Mouse (Mus musculus) heart, embryonic 14.5 days (tissue): ENCODE data around the gene Ccdc93. TPM values are rescaled to one million over a fixed set of nuclear protein-coding genes. Genes with fewer than 3 reads are reported as not detected.

ENCODE experiments used
- ATAC-seq: fragments of 200-750 bp; cut with Nextera tagmentation; 2 replicates; pipeline ENCODE4 v1.8.0; 2017; ENCODE audit warnings: low read depth, moderate TSS enrichment; ENCODE audit not compliant: insufficient number of reproducible peaks, insufficient read depth, low FRiP score
- H3K27ac ChIP-seq, 2 experiments: fragments of 200-500 bp in 1 of 2; fragments of 300-500 bp in 1 of 2; sonication (generic) in 1 of 2; replicated peaks in 1 of 2; 2 replicates each; pipeline ENCODE4 v1.5.1; 2012 to 2014; ENCODE audit warnings: low read depth in 2 of 2, low read length in 2 of 2, control low read depth in 1 of 2, mild to moderate bottlenecking in 1 of 2, mixed read lengths in 1 of 2; ENCODE audit not compliant: control insufficient read depth in 1 of 2, insufficient read depth in 1 of 2
- H3K27me3 ChIP-seq: fragments of 300-500 bp; sonication (generic); 2 replicates; pipeline ENCODE4 v1.6.1; 2014; ENCODE audit warnings: mild to moderate bottlenecking, low read length, control low read depth; ENCODE audit not compliant: control insufficient read depth, insufficient read depth
- H3K36me3 ChIP-seq: fragments of 300-500 bp; sonication (generic); 2 replicates; pipeline ENCODE4 v1.6.1; 2014; ENCODE audit warnings: mild to moderate bottlenecking, control low read depth, low read length, mixed read lengths; ENCODE audit not compliant: control insufficient read depth, insufficient read depth
- H3K4me1 ChIP-seq, 2 experiments: fragments of 200-500 bp in 1 of 2; fragments of 300-500 bp in 1 of 2; sonication (generic) in 1 of 2; 2 replicates each; pipeline ENCODE4 v1.6.1; 2012 to 2014; ENCODE audit warnings: low read length in 2 of 2, control low read depth in 1 of 2, mixed read lengths in 1 of 2; ENCODE audit not compliant: control insufficient read depth in 2 of 2, insufficient read depth in 2 of 2
- H3K4me2 ChIP-seq: fragments of 300-500 bp; sonication (generic); 2 replicates; pipeline ENCODE4 v1.6.1; 2014; ENCODE audit warnings: mild to moderate bottlenecking, low read length
- H3K4me3 ChIP-seq, 2 experiments: fragments of 200-500 bp in 1 of 2; fragments of 300-500 bp in 1 of 2; sonication (generic) in 1 of 2; 2 replicates each; pipeline ENCODE4 v1.5.1; 2012 to 2014; ENCODE audit warnings: low read length in 2 of 2, mild to moderate bottlenecking in 2 of 2, control low read depth in 1 of 2, low read depth in 1 of 2, moderate library complexity in 1 of 2; ENCODE audit not compliant: control insufficient read depth in 1 of 2, insufficient read depth in 1 of 2
- H3K9ac ChIP-seq: fragments of 300-500 bp; sonication (generic); 2 replicates; pipeline ENCODE4 v1.6.1; 2014; ENCODE audit warnings: mild to moderate bottlenecking, low read length
- H3K9me3 ChIP-seq: fragments of 300-500 bp; sonication (generic); 2 replicates; pipeline ENCODE4 v1.6.1; 2016; ENCODE audit warnings: low read length, control low read depth; ENCODE audit not compliant: control insufficient read depth
- WGBS: fragments of 180-500 bp; shearing (Covaris S2); extraction: QIAGEN DNeasy Blood & Tissue Kit; methylation state at CpG from one replicate; pipeline ENCODE4 v1.1.7; 2014; 5-methylcytosine and 5-hydroxymethylcytosine counted together
- polyA plus RNA-seq: library from polyadenylated mRNA; unstranded; fragments of >200 nt; fragmentation: Nextera tagmentation; extraction: Ambion mirVana; gene quantifications from 2 replicates; pipeline ENCODE4 v1.2.1, GENCODE M21; 2014

Gene Ccdc93
- 6.4 and 8.2 TPM in 2 replicates for polyA plus RNA-seq

DNA sequence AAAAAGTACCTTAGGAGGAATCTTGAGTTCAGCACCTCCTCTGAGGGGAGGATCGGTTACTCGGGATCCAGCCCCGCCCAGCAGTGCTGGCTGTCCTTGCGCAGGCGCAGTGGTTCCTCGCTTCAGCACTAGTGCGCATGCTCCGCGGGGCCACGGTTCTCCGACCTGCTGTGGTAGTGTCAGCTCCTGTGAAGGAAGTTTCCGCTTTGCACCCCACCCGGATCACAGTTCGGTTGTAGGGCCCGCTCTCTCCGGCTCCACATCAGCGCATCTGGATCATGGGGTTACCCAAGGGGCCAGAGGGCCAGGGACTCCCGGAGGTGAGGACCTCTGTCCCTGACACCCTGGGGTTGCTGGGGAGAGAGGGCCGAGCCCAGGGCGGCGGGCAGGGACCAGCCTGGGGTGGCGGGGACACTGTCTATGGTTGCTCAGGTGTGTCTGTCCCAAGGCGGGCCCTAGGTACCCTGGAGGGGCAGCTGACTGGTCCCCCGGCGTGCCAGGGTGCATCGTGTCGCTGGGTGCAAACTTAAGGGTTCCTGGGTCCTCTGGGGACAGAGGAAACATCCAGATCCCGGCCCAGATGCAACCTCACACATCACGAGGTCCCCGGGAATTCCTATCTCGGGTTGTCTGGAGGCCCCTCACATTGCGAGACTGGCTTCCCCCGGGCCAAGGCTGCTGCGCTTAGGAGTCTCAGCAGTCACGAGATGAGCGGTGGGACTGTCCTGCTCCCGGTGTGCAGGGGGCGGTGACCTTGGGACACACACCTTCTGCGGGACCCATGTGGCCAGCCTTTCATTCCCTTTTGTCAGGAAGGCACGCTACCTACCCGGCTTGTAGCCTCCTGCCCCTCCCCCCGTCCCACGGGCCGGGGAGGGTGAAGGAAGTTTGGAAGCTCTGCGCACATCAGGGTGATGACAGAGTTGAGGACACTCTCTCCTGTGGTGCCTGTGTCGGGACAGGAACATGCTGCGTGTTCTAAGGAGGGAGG lies at the start of gene Ccdc93:
Gene Ccdc93, plus strand, starts transcription at position 112 of the 991 bp plus-strand sequence.
- Histone ChIP-seq H3K9me3 (no peaks in the 10 kb centered on the region), H3K4me1 (peaks cover 0 to 14% of the 10 kb centered on the region in 2 experiments; a peak in 2 of 4 replicates), H3K36me3 (peaks cover 13% of the 10 kb centered on the region), H3K4me3 (peak within 1 kb of the TSS; percentile 80 to 96), H3K27me3 (no peaks in the 10 kb centered on the region), H3K27ac (peak within 1 kb of the TSS; percentile 49 to 56), H3K4me2 (peak within 1 kb of the TSS; percentile 99), H3K9ac (peak within 1 kb of the TSS; percentile 87)
- peak; percentile 90 for ATAC-seq
- under 1% methylated on average over 47 of the region's 47 CpGs for WGBS

DNA sequence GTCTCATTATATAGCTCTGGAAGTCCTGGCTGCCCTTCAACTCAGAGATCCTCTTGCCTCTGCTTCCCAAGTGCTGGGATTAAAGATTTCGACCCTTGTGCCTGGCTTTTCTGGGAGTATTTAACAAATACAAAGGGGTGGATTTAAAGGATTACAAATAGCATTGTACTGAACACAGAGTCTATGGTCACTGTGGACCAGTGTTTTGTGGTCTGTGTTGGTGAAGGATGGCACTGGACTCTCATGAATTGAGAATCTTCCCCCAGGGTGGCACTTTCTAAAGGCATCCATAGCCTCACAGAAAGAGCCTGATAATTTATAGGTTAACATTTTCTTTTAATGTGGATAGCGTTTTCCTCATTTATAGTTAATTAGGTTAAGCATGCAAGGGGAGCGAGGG lies 49.3 kb upstream of the Ccdc93 start:
- Histone ChIP-seq H3K27ac (no peak overlapping the region), H3K4me3 (no peak overlapping the region), H3K4me1 (no peaks in the 10 kb centered on the region), H3K36me3 (no peaks in the 10 kb centered on the region), H3K4me2 (no peak overlapping the region), H3K9ac (no peak overlapping the region), H3K27me3 (no peaks in the 10 kb centered on the region), H3K9me3 (no peaks in the 10 kb centered on the region)
- WGBS, result 83% methylated on average over 3 of the region's 3 CpGs
- ATAC-seq, result no peak

DNA sequence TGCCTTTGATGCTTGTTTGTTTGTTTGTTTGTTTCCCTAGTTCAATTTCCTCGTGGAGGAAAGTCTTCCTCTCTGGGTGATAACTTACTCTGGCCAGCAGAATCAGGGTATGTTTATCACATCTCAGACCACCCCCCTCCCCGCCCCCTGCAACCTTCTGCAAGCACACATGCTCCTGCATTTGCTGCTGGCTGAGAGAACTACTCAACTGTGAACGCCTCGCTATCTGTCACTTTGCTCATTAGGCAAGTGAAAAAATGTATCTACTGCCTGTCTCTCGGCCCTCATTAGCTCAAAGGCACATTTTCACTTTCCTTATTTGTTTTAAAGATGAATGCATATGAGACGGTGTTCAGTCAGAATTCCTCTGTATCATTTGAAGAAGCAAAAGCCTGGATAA lies 42.5 kb upstream of the Ccdc93 start:
- H3K4me1 ChIP-seq, result no peaks in the 10 kb centered on the region
- no peaks in the 10 kb centered on the region for H3K36me3 ChIP-seq
- no peak overlapping the region for H3K9ac ChIP-seq
- no peak overlapping the region for H3K4me3 ChIP-seq
- no peak overlapping the region for H3K4me2 ChIP-seq
- no peak for ATAC-seq
- no peak overlapping the region for H3K27ac ChIP-seq
- H3K27me3 ChIP-seq, result no peaks in the 10 kb centered on the region
- 31% methylated on average over 6 of the region's 6 CpGs for WGBS
- no peaks in the 10 kb centered on the region for H3K9me3 ChIP-seq

DNA sequence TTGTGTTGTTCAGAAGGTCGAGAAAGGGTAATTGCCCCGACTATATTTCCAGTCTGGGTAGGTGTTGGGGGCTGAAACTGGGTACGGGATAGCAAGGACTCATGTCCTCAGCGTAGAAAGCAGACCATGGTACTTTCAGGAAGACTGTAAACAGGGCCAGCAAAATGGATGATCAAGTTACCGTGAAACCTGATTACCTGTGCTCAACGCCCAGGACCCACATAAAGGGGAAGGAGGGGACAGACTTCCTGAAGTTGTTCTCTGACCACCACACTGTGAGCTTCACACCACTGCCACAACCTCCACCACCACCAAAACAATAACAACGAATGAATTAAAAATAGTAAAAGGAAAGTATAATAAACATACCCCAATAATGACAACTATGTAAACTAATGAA lies 42.1 kb upstream of the Ccdc93 start:
- no peaks in the 10 kb centered on the region for H3K9me3 ChIP-seq
- H3K36me3 ChIP-seq, result no peaks in the 10 kb centered on the region
- H3K4me3 ChIP-seq, result no peak overlapping the region

DNA sequence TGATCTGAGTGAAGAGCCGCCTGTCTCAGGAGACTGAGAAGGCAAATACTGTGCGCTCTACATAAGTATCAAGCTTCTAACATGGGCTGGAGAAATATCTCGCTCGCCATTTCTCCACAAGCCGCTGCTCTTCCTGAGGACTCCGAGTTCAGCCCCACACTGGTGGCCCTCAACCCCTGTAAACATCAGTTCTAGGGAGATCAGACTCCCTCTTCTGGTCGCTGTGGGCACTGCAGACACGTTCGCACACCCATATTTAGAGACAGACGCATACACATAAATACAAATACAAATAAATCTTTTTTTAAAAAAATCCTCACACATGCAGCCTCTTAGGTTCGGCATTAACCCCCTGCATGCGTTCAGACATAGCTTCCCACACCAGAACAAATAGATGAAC lies 41.3 kb upstream of the Ccdc93 start:
- Histone ChIP-seq H3K9me3 (no peaks in the 10 kb centered on the region), H3K36me3 (no peaks in the 10 kb centered on the region), H3K4me2 (no peak overlapping the region), H3K4me1 (no peaks in the 10 kb centered on the region), H3K27ac (no peak overlapping the region), H3K4me3 (no peak overlapping the region), H3K27me3 (no peaks in the 10 kb centered on the region), H3K9ac (no peak overlapping the region)
- no peak for ATAC-seq
- WGBS, result 83% methylated on average over 12 of the region's 12 CpGs

More for the DNA sequence above, 42.1 kb upstream of the Ccdc93 start:
- Histone ChIP-seq H3K4me1 (no peaks in the 10 kb centered on the region), H3K27me3 (no peaks in the 10 kb centered on the region), H3K27ac (no peak overlapping the region), H3K4me2 (no peak overlapping the region), H3K9ac (no peak overlapping the region)
- no peak for ATAC-seq
- WGBS, result 64% methylated on average over 7 of the region's 7 CpGs

DNA sequence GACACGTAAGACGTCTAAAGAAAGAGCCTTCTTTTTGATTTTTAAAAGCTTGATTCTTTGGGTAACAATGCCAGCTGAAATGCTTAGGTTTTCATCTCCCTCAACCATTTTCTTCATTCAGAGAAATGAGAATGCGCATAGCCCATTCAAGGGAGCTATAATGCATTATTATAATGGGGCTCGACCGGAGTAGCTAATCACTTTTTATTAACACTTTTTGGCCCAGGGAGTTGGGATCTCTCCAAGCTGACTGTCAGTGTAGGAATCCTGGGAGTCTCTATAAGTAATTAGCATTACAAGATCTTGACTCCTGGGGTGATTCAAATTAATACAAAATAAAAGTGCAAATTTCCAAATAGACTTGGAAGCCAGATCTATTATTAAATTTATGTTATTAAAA lies 40.8 kb upstream of the Ccdc93 start:
- peaks cover 0 to under 1% of the 10 kb centered on the region in 2 experiments; a peak in 2 of 4 replicates for H3K4me1 ChIP-seq
- ATAC-seq, result no peak
- no peak overlapping the region for H3K4me2 ChIP-seq
- H3K9ac ChIP-seq, result no peak overlapping the region
- H3K36me3 ChIP-seq, result no peaks in the 10 kb centered on the region
- H3K27ac ChIP-seq, result no peak overlapping the region
- H3K27me3 ChIP-seq, result no peaks in the 10 kb centered on the region
- H3K9me3 ChIP-seq, result no peaks in the 10 kb centered on the region
- H3K4me3 ChIP-seq, result no peak overlapping the region
- WGBS, result 94% methylated on average over 5 of the region's 5 CpGs

DNA sequence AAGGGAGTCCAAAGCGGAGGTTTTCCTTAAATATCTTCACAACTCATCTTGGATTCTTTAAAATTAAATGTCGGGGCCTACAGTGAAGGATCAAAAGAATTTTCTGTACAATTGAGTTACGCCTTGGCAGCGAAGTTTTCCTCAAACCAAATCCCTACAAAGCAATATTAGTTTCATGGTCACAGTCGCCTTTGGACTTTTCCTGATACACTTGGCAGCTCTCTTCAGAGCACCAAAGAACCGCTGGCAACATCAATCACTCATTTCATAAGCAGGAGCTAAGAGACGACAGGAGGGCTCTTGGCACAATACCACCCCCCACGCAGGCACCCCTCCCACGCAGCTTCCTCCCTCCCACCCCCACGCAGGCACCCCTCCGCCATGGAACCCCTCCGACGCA lies 40.4 kb upstream of the Ccdc93 start:
- no peak overlapping the region for H3K9ac ChIP-seq
- WGBS, result 58% methylated on average over 13 of the region's 13 CpGs
- H3K4me1 ChIP-seq, result peaks cover 0 to 5% of the 10 kb centered on the region in 2 experiments; a peak in 2 of 4 replicates
- H3K36me3 ChIP-seq, result no peaks in the 10 kb centered on the region
- no peaks in the 10 kb centered on the region for H3K9me3 ChIP-seq
- no peak overlapping the region for H3K27ac ChIP-seq
- H3K4me3 ChIP-seq, result no peak overlapping the region
- H3K27me3 ChIP-seq, result no peaks in the 10 kb centered on the region
- no peak for ATAC-seq
- no peak overlapping the region for H3K4me2 ChIP-seq
